Mouse (Mus musculus): ENCODE measurements at regions not wholly inside any gene's neighbourhood (a gene's known extent, or its start where the extent isn't known, plus 50 kb on each side); places are given as distances from the start of the nearest gene placed in this dataset.

DNA sequence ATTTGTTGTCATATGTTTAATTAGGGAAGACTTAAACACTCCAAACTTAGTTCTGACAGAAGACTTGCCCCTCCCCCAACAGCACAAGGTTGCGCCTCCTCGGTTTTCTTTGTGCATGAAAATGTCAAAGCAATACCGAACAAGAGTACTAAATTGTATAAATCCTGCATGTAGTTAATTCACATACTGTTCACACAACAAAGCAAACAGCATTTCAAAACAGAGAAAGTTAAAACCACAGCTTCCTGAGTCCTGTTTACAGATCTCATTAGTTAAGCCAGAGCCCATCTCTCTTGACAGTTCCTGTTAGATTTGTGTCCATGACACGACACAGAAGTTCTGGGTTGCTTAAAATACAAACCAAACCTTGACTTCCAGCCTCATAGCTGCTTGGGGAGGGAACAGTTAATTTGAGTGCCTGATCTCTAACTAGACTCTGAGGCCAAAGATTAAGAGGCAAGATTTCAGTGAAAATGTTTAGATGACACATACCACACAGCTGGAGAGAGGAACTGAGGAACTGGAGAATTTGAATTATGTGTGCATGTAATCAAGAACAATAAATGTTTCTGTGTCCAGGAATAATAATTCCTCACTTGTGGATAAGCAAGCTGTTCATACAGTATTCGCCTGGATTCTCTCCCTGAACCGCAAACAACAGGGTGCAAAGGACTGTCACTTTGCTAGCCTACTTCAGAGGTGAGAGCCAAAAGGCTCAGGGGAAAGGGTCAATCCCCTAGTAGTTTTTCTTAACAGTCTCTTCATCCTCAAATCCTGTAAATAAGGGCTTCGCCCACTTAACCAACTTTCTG, 113.3 kb upstream of the Tbl1xr1 start:
- H3K9me3 ChIP-seq = no peaks in the 10 kb centered on the region
- no peaks in the 10 kb centered on the region for H3K27me3 ChIP-seq (replicated peaks)
- WGBS = 41% methylated on average over 7 of the region's 7 CpGs

DNA sequence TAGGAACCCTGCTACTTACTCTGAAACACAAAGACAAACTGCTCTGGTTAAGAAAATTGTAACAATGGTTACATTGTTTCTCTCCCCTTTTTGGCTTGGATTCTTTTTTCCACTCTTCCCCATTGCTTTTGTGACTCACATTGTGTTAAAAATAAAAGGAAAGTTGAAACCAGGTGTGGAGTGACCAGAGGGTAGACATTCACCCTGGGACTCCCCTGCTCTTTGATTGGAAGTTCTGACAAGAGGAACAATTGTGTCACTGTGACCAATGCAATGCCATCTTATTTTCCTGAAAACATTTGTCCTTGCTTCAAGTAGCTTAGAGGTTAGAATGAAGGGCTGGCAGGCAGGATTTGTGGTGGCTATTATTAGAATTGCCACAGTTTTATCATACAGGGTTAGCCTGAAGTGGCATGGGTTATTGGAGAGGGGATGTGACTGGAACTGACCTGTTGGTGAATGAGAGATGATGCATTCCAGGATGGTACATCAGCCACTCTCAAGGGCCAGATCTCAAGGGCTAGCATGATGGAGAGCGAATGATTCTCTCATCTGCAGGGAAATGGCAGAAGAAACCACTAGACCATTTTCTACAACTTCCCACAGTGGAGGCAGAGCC, 112.6 kb upstream of the Tbl1xr1 start:
- no peak overlapping the region for H3K9ac ChIP-seq
- no peak overlapping the region for H3K4me3 ChIP-seq
- no peaks in the 10 kb centered on the region for H3K4me1 ChIP-seq
- H3K36me3 ChIP-seq (replicated peaks) = no peaks in the 10 kb centered on the region
- ATAC-seq (replicated peaks) = no peak
- H3K9me3 ChIP-seq = no peaks in the 10 kb centered on the region
- no peaks in the 10 kb centered on the region for H3K27me3 ChIP-seq (replicated peaks)
- 86% methylated on average over 1 of the region's 1 CpGs for WGBS
- H3K4me2 ChIP-seq = no peak overlapping the region
- H3K27ac ChIP-seq = no peak overlapping the region

More for the DNA sequence above, 113.3 kb upstream of the Tbl1xr1 start:
- Histone ChIP-seq H3K4me2 (no peak overlapping the region), H3K36me3 (replicated peaks) (no peaks in the 10 kb centered on the region), H3K4me3 (no peak overlapping the region), H3K4me1 (no peaks in the 10 kb centered on the region), H3K27ac (no peak overlapping the region), H3K9ac (no peak overlapping the region)
- no peak for ATAC-seq (replicated peaks)

DNA sequence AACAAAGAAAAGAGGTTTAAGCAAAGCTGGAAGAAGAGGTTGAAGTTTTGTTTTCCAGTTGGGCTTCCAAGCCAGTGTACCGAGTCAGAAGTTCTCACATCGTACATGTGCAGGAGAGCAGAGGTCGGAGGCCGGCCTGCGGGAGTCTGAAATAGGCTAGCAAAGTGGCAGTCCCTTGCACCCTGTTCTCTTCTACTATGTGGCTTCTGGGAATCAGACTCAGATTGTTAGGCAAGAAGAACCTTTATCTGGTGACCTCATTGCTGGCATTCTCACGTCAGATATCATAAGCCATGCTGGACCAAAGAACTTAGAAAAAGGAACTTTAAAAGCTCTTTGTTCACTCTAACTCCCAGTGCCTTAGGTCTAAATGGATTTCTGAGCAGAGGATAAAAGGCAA, 112.0 kb upstream of the Tbl1xr1 start:
- 85% methylated on average over 6 of the region's 6 CpGs for WGBS
- no peak overlapping the region for H3K27ac ChIP-seq
- H3K4me1 ChIP-seq = no peaks in the 10 kb centered on the region
- no peaks in the 10 kb centered on the region for H3K9me3 ChIP-seq
- H3K36me3 ChIP-seq (replicated peaks) = no peaks in the 10 kb centered on the region
- ATAC-seq (replicated peaks) = no peak
- no peaks in the 10 kb centered on the region for H3K27me3 ChIP-seq (replicated peaks)
- no peak overlapping the region for H3K9ac ChIP-seq
- no peak overlapping the region for H3K4me3 ChIP-seq
- H3K4me2 ChIP-seq = no peak overlapping the region

DNA sequence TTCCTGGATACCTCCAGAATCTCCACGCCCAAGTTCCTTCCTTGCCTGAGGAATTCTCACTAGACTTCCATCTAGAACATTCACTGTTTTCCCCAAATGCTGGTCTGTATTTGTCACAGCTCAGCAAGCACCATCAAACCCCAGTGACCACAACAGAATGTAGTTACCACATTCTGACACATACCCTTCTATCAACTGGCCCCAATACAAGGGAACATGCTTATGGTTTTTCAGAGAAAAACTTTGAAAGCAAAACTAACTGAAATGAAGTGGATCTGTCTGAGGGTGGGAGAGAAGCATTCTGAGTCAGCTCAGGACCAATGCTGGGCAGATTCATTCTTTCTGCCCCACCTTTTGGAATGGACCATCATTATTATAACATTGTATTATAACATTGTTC, 110.9 kb upstream of the Tbl1xr1 start:
- Histone ChIP-seq H3K4me2 (no peak overlapping the region), H3K27me3 (replicated peaks) (no peaks in the 10 kb centered on the region), H3K4me3 (no peak overlapping the region), H3K9ac (no peak overlapping the region), H3K27ac (no peak overlapping the region), H3K4me1 (no peaks in the 10 kb centered on the region), H3K36me3 (replicated peaks) (no peaks in the 10 kb centered on the region), H3K9me3 (no peaks in the 10 kb centered on the region)
- ATAC-seq (replicated peaks) = no peak
- WGBS = 94% methylated on average over 1 of the region's 1 CpGs

DNA sequence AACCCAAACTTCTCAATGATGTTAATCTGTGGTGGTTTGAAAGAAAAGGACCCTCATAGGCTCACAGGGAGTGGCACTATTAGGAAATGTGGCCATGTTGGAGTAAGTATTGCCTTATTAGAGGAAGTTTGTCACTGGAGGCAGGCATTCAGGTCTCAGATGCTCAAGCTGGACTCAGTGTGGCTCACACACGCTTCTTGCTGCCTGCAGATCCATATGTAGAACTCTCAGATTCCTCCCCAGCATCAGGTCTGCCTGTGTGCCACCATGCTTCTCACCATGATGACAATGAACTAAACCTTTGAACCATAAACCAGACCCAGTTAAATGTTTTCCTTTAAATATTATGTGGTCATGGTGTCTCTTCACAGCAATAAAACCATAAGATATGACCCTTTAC, 104.7 kb upstream of the Tbl1xr1 start:
- Histone ChIP-seq H3K36me3 (replicated peaks) (no peaks in the 10 kb centered on the region), H3K27ac (no peak overlapping the region), H3K9ac (no peak overlapping the region), H3K9me3 (no peaks in the 10 kb centered on the region), H3K4me3 (no peak overlapping the region), H3K4me1 (no peaks in the 10 kb centered on the region), H3K4me2 (no peak overlapping the region), H3K27me3 (replicated peaks) (no peaks in the 10 kb centered on the region)
- WGBS = 94% methylated on average over 1 of the region's 1 CpGs
- no peak for ATAC-seq (replicated peaks)

DNA sequence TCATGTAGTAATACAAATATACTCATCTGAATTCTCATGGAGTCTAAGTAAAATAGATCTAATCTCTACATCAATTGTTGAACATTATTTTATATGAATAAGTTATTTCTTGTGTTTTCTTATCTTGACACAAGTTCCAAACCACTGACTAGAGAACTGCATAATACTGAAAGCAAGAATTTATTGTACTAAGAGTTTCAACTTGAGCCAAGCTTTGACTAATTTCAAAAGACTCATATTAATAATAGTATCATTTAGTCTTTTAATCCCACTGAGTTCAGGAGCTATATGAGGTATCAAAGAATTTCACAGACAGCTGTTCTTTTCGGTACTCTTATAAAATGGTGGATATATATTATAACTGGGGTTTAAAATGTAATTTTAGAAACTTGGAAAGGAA, 103.3 kb upstream of the Tbl1xr1 start:
- Histone ChIP-seq H3K4me3 (no peak overlapping the region), H3K4me1 (no peaks in the 10 kb centered on the region), H3K4me2 (no peak overlapping the region), H3K9me3 (no peaks in the 10 kb centered on the region), H3K27ac (no peak overlapping the region), H3K9ac (no peak overlapping the region), H3K27me3 (replicated peaks) (no peaks in the 10 kb centered on the region), H3K36me3 (replicated peaks) (no peaks in the 10 kb centered on the region)
- 89% methylated on average over 1 of the region's 1 CpGs for WGBS
- no peak for ATAC-seq (replicated peaks)

DNA sequence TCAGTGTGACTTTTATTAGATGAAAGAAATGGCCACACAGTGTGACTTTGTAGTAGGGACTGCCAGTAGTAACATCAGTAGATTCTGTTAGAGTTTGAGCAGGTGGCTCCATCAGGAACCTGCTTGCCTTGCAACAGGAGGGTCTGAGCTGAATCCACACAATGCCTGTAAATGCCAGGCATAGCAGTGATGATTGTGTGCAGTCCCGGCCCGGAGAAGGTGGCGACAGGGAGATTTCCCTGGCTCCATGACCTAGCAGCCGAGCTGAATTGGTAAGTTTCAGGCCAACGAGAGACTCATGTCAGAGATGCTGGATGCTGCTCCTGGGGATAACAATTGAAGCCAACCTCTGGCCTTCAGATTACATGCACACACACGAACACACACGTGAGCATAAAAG, 102.8 kb upstream of the Tbl1xr1 start:
- no peak for ATAC-seq (replicated peaks)
- Histone ChIP-seq H3K27ac (no peak overlapping the region), H3K27me3 (replicated peaks) (no peaks in the 10 kb centered on the region), H3K4me3 (no peak overlapping the region), H3K9ac (no peak overlapping the region), H3K9me3 (no peaks in the 10 kb centered on the region), H3K4me1 (no peaks in the 10 kb centered on the region), H3K36me3 (replicated peaks) (no peaks in the 10 kb centered on the region), H3K4me2 (no peak overlapping the region)
- WGBS = 85% methylated on average over 7 of the region's 7 CpGs

DNA sequence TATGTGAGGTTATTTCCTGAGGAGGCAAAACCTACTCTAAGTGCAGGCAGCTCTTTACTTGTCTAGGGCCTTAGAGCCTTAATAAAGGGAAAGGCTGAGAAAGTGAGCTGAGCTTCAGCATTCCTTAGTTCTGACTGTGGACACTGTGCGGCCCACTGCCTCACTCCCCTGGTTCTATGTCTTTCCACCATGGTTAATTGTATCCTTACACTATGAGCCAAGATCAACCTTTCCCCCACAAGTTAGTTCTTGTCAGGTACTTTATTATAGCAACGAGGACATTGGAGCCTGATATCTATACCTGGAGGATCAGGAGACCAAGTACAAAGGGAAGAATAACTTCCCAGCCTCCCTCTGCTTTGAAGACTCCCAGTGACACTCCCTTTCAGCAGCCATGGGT, 101.7 kb upstream of the Tbl1xr1 start:
- H3K27ac ChIP-seq = no peak overlapping the region
- no peaks in the 10 kb centered on the region for H3K9me3 ChIP-seq
- ATAC-seq (replicated peaks) = no peak
- H3K4me1 ChIP-seq = no peaks in the 10 kb centered on the region
- WGBS = 91% methylated on average over 2 of the region's 2 CpGs
- no peaks in the 10 kb centered on the region for H3K27me3 ChIP-seq (replicated peaks)
- H3K4me3 ChIP-seq = no peak overlapping the region
- no peaks in the 10 kb centered on the region for H3K36me3 ChIP-seq (replicated peaks)
- H3K9ac ChIP-seq = no peak overlapping the region
- no peak overlapping the region for H3K4me2 ChIP-seq

DNA sequence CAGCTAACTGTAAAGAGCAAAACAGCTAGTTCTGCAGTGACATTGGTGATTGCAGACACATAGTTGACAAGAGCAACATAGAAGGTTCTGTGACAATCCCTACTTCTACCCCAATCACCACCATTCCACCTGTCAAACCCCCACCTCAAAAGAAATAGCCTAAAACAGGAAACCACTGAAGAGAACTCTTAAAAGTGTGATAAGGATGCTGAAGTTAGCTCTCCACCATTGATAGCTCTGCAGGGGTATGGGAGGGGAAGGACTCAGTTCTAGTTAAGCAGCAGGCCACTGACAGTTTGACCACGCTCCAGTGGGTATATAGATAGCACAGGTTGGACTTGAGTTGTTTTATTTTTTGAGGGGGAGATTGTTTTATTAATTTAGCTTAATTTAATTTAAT, 98.7 kb upstream of the Tbl1xr1 start:
- Histone ChIP-seq H3K4me1 (no peaks in the 10 kb centered on the region), H3K9me3 (no peaks in the 10 kb centered on the region), H3K4me3 (no peak overlapping the region), H3K9ac (no peak overlapping the region), H3K27ac (no peak overlapping the region), H3K36me3 (replicated peaks) (no peaks in the 10 kb centered on the region), H3K27me3 (replicated peaks) (no peaks in the 10 kb centered on the region), H3K4me2 (no peak overlapping the region)
- ATAC-seq (replicated peaks) = no peak
- WGBS = 94% methylated on average over 1 of the region's 1 CpGs

DNA sequence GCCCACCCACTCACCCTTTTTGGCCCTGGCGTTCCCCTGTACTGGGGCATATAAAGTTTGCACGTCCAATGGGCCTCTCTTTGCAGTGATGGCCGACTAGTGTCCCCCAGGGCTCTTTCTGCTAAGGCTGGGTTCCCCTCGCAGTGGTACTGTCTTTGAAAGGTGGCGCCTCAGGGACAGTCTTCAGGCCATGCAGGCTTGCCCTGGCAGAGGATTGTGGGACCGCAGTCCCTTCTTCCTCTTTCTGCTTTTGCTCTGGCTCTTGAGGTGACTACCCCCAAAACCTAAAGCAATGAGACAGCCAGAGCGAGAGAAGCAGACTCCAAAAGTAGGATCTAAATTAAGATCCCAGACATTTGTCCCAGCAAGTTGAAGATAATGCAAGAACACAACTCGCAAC, 93.5 kb upstream of the Tbl1xr1 start:
- no peaks in the 10 kb centered on the region for H3K27me3 ChIP-seq (replicated peaks)

DNA sequence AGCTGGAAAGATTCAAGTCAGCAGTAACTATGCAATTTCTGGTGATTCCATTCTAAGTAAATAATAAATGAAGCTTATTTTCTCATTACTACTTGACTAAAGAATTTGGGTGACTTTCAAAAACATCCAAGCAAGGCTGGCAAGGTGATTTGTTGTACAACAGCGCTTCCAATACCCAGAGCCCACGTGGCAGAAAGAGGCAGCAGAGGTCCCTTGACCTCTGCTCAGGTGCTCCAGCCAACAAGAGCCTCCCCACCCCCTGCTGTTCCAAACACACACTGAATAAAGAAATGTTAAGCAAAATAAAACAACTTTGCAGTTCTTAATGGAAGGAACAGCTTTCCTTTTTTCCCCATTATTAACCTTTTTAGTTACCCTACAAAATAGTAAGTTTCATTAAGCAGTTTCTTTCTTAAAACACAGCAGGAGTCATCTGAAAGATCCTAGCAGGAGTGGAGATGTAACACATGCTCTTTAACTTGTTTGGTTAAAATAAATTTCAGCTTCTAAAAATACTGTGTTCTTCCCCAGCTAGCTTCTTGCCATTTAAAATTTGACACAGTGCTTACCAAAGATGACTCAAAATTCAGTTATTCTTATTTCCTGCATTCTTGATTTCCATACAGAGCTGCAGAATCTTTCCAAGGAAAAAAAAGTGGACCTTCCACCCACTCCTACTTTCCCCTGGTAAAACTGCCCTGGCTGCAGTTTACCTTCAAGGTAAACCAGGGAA, 92.3 kb upstream of the Tbl1xr1 start:
- ATAC-seq (replicated peaks) = no peak
- H3K27me3 ChIP-seq (replicated peaks) = no peaks in the 10 kb centered on the region
- no peak overlapping the region for H3K9ac ChIP-seq
- no peak overlapping the region for H3K4me3 ChIP-seq
- H3K4me1 ChIP-seq = no peaks in the 10 kb centered on the region
- H3K4me2 ChIP-seq = no peak overlapping the region
- H3K27ac ChIP-seq = no peak overlapping the region
- 47% methylated on average over 2 of the region's 2 CpGs for WGBS
- H3K36me3 ChIP-seq (replicated peaks) = no peaks in the 10 kb centered on the region
- H3K9me3 ChIP-seq = no peaks in the 10 kb centered on the region

More for the DNA sequence above, 93.5 kb upstream of the Tbl1xr1 start:
- no peak for ATAC-seq (replicated peaks)
- H3K9me3 ChIP-seq = no peaks in the 10 kb centered on the region
- no peak overlapping the region for H3K4me2 ChIP-seq
- no peaks in the 10 kb centered on the region for H3K36me3 ChIP-seq (replicated peaks)
- no peak overlapping the region for H3K4me3 ChIP-seq
- H3K27ac ChIP-seq = no peak overlapping the region
- WGBS = 85% methylated on average over 8 of the region's 8 CpGs
- no peaks in the 10 kb centered on the region for H3K4me1 ChIP-seq
- H3K9ac ChIP-seq = no peak overlapping the region

DNA sequence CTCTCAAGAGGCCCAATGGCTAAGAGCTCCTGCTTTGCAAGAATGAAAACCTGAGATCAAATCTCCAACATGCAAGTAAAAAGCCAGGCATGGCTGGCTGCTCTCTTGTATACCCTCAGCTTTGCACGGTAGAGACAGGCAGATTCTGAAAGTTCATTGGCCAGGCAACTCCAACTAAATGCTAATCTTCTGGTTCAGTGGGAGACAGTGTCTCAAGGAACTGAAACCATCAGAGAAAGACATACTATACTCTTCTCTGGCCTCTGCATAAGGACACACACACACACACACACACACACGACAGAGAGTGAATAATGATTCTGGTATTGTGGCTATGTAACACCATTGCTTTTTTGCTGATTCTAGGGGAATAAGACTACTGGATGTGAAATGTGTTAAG, 91.6 kb upstream of the Tbl1xr1 start:
- H3K4me1 ChIP-seq = no peaks in the 10 kb centered on the region
- WGBS = 62% methylated on average over 2 of the region's 2 CpGs
- H3K9me3 ChIP-seq = no peaks in the 10 kb centered on the region
- ATAC-seq (replicated peaks) = no peak
- H3K36me3 ChIP-seq (replicated peaks) = no peaks in the 10 kb centered on the region
- no peak overlapping the region for H3K9ac ChIP-seq
- no peak overlapping the region for H3K4me2 ChIP-seq
- no peak overlapping the region for H3K27ac ChIP-seq
- H3K27me3 ChIP-seq (replicated peaks) = no peaks in the 10 kb centered on the region
- no peak overlapping the region for H3K4me3 ChIP-seq
